Mouse (Mus musculus): ENCODE data around the gene Pilrb1.

The Pilrb1 gene

DNA sequence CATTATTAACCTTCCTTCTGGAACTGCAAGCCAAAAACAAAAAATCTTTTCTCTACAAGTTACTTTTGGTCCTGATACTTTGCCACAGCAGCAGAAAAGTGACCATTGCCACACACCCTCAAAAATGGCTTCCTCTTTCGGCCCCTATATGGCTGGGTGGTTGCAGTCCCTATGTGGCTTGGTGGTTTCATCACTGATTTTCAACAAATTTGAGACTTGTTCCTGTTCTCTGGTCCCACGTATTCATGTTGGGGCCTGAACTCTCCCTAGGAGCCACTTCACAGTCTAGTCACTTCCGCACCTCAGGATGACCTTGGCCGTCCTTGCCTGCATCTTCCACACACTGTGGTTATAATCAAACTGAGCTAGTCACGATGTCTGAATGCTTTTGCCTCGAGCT is 29.2 kb downstream of the Pilrb1 start:
- no peak for DNase-seq (ENCODE audit: low spot score)

DNA sequence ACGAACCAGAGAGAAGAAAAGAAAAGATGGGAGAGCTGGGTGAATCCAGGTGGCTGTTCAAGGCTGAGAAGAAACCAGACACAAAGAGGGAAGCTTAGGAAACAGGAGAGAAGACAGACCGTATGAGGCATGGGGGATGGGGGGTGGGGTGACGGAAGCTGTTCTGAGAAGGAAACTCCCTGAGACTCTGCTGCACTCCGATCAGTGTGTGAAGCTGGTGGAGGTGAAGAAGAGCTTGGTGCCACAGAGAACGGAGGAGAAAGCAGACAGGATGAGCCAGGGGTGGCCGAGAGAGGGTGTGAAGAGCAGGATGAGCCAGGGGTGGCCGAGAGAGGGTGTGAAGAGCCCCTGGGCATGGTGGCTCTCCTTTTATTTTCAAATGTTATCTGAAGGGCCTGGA is 31.5 kb downstream of the Pilrb1 start:
- no peak for DNase-seq (ENCODE audit: low spot score)

DNA sequence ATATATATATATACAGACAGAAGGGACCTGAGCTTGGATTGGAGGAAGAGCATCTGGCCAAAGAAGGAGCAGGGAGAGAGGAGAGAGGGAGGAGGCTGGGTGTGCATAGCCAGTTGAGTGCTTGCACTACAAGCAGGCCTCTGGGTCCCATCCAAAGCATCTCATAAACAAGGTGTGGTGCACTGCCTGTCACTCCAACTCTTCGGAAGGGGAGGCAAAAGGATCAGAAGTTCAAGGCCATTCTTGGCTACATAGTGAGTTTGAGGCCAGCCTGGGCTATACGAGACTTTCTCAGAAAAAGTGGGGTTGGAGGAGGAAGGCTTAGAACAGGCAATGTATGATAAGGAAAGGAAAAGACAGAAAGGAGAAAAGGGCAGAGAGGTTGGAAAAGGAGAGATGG is 31.9 kb downstream of the Pilrb1 start:
- no peak for DNase-seq (ENCODE audit: low spot score)

DNA sequence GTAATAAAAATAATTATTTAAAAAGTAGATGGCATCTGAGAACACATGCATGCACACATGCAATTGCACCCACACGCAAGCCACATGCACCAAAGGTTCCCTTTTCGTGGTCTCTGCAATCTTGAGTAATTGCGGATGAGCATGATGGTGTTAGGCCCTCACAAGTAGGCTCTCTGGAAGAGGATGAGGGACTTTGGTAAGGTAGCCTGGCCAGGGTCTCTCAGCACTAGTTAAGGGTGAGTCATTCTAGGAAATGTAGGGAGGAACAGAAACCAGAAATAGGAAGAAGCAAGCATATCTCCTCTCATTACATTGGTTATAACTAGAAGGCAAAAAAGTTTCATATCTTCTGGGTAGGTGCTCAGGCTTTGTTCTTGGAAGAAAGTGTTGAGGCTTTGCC is 32.9 kb downstream of the Pilrb1 start:
- DNase-seq (ENCODE audit: low spot score) = no peak

DNA sequence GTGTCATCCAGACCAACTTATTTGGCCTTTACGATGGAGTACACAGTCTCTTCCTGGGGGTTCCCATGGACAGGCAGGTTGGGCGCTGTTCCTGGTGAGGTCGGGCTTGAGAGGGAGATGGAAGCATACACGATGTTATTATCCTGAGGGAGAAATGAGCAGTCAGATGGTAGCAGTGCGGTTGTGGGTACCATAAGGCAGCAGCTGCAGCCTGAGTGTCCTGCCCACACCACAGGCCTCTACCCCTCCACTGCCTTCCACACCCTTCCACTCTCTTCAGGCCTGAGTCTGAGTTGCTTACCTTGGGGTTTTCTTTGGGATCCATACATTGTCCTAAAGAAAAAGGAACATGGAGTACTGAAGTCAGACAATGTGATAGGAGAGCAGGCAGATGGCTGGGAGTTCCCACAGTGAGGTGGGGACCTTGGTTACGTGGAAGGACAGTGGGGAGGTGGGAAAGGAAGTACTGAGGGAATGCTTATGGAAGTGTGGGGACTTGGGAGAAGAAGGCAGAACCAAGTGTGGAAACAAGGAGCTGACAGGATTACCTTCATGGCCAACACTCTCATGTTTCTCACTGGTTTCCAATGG is 34.4 kb downstream of the Pilrb1 start:
- no peak for DNase-seq (ENCODE audit: low spot score)

DNA sequence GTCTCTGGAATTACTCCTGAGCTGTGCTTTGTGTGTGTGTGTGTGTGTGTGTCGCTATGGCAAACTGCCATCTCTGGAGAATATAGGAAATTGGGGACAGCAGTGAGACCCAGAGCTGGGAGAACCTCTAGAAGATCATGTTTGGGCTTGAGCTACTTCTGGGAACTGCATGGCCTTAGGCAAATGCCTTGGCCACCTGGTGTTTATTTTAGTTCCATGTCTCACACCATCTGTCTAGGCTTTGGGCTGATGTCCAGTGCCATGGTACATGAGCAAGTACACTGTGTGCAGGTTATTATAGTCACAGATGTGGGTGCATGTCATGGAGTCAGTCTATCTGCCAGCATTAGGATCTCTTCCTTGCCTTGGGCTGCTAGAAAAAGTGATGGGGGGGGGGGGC is 35.3 kb downstream of the Pilrb1 start:
- no peak for DNase-seq (ENCODE audit: low spot score)

DNA sequence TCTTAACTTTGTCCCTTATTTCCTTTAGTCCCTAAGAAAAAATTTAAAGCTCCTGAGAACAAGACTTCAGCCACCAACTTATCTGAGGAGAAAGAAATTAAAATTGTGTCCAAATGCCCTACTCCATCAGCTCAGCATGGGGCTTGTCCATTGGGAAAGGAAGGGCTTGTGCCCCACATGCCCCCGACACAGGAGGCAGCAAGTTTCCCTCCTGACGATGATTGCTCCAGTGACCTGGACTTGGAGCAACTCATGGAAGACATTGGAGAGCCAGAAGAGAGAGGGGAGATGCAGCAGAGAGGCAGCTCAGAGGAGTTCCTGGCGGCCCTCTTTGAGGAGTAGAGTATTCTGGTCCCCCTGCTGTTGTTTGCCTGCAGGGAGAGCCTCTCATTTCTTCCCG is 35.8 kb downstream of the Pilrb1 start:
- no peak for DNase-seq (ENCODE audit: low spot score)

DNA sequence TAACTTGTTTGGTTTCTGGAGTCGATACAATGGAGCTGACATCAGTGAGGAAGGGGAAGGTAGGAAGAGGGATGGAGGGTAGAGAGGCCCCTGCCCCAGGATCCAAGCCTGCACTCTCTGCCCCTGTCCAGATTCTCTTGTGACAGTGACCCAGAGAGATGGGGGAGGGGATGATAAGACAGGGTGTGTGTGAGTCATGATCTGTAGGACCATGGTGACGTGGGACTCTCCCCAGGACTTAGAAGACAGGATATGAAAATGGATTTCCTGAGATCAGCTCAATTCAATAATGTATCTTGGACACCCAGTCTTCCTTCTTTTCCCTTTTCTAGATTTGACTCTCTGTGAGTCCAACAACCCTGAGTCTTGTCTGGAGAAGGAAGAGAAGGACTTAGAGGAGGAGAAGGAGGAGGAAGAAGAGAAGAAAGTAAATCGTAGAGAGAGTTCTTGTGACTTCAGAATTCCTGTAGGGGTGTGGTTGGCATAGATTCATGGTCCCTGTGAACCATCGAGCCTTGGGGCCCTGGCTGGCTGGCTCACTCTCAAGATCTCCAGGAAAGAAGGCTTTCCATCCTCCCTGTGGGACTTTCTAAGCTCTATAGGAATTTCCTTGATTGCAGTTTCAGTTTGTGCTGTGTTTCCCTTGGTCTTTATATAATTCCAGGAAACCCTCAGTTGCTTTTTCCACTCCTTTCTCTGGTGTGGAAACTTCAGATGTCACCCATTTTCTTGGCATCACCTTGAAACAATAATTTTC is 40.3 kb downstream of the Pilrb1 start:
- no peak for DNase-seq (ENCODE audit: low spot score)

DNA sequence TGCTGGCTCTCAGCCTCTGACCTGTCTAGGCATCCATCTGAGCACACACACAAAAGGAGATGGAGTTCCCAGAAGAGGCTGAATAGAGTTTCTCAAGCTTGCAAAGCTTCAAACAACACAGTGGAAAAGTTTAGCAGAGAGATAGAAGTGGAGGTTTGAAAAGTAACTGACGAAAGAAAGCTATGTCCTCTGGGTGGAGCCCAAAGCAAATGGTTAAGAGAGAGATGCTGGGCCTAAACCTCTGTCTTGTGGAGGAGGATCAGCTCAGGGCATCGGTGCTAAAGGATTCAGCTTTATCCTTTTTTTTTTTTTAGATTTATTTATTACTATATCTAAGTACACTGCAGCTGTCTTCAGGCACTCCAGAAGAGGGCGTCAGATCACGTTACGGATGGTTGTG is 49.6 kb downstream of the Pilrb1 start:
- DNase-seq (ENCODE audit: low spot score) = no peak

DNA sequence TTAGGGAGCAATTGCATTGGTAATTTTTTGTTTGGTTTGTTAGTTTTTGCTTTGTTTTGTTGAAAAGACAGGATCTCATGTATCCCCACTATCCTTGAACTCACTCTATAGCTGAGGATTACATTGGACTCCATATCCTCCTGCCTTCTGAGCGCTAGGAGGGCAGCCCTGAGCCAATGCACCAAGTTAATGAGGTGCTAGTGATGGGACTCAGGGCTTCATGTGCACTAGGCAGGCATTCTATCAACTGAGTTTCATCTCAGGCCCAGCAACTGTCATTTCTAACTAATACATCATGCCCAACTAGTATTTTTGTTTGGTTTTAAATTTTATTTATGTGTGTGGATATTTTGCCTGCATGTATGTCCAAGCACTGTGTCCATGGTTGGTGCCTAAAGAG is 51.7 kb downstream of the Pilrb1 start:
- DNase-seq (ENCODE audit: low spot score) = no peak
